Mouse (Mus musculus) lung, embryonic 14.5 days (tissue): Measurements from ENCODE around the gene Pou3f3. TPM values are rescaled to one million over a fixed set of nuclear protein-coding genes. Genes with fewer than 3 reads are reported as not detected.

Experiments used
- ATAC-seq: fragments of 200-750 bp; cut with Nextera tagmentation; 2 replicates; pipeline ENCODE4 v1.8.0; 2017; ENCODE audit warnings: mild to moderate bottlenecking, moderate TSS enrichment, moderate library complexity; ENCODE audit not compliant: insufficient read depth
- DNase-seq: peaks from one replicate; pipeline ENCODE4 v3.0.0-alpha.2; 2015
- H3K27ac ChIP-seq: fragments of 300-500 bp; sonication (generic); 2 replicates; pipeline ENCODE4 v1.5.1; 2014; ENCODE audit warnings: low read depth, mild to moderate bottlenecking, moderate library complexity
- H3K27me3 ChIP-seq: fragments of 300-500 bp; sonication (generic); 2 replicates; pipeline ENCODE4 v1.6.1; 2014; ENCODE audit warnings: low read length, control low read depth; ENCODE audit not compliant: insufficient read depth
- H3K36me3 ChIP-seq: fragments of 300-500 bp; sonication (generic); 2 replicates; pipeline ENCODE4 v1.6.1; 2014; ENCODE audit warnings: control low read depth; ENCODE audit not compliant: insufficient read depth
- H3K4me1 ChIP-seq: fragments of 300-500 bp; sonication (generic); 2 replicates; pipeline ENCODE4 v1.6.1; 2014; ENCODE audit warnings: antibody characterized with exemption, control low read depth; ENCODE audit not compliant: insufficient read depth
- H3K4me2 ChIP-seq: fragments of 300-500 bp; sonication (generic); 2 replicates; pipeline ENCODE4 v1.6.1; 2014; ENCODE audit warnings: mild to moderate bottlenecking
- H3K4me3 ChIP-seq: fragments of 300-500 bp; sonication (generic); 2 replicates; pipeline ENCODE4 v1.5.1; 2014; ENCODE audit warnings: low read depth, low read length
- H3K9ac ChIP-seq: fragments of 300-500 bp; sonication (generic); 2 replicates; pipeline ENCODE4 v1.6.1; 2014
- H3K9me3 ChIP-seq: fragments of 300-500 bp; sonication (generic); 2 replicates; pipeline ENCODE4 v1.6.1; 2016; ENCODE audit warnings: low read depth, low read length, control low read depth
- CTCF ChIP-seq: IDR thresholded peaks from 2 replicates; pipeline ENCODE4 v1.5.1; 2016; ENCODE audit warnings: antibody characterized with exemption, low read depth
- WGBS: fragments of 180-500 bp; shearing (Covaris S2); extraction: QIAGEN DNeasy Blood & Tissue Kit; methylation state at CpG from one replicate; pipeline ENCODE4 v1.1.7; 2014; 5-methylcytosine and 5-hydroxymethylcytosine counted together
- polyA plus RNA-seq: library from polyadenylated mRNA; unstranded; fragments of >200 nt; fragmentation: Nextera tagmentation; extraction: Ambion mirVana; gene quantifications from 2 replicates; pipeline ENCODE4 v1.2.1, GENCODE M21; 2014

Gene Pou3f3
- polyA plus RNA-seq, 1 experiment from 2014 or later = 0.49 TPM

GRCm38 (mm10) chr1:42684345-42684744, 11.2 kb upstream of the Pou3f3 start:
- H3K4me3 ChIP-seq = peak overlapping the region; percentile 29
- peaks cover 80% of the 10 kb centered on the region for H3K27me3 ChIP-seq
- WGBS = under 1% methylated on average over 27 of the region's 27 CpGs
- DNase-seq (no peak), ATAC-seq (peak; percentile 60; the same call in 1 of the 2 replicates)
- no peaks in the 10 kb centered on the region for H3K36me3 ChIP-seq
- no peaks in the 10 kb centered on the region; the same call in 1 of the 2 replicates for H3K4me1 ChIP-seq
- 0 out of 2 replicates have a peak overlapping the region, but pooled peaks have one; percentile 2 for H3K9ac ChIP-seq
- no peak for TF ChIP-seq CTCF
- no peaks in the 10 kb centered on the region for H3K9me3 ChIP-seq
- peak overlapping the region; percentile 59 for H3K4me2 ChIP-seq
- H3K27ac ChIP-seq = no peak overlapping the region

- H3K4me2 ChIP-seq = peak overlapping the region; percentile 59
- DNase-seq = no peak
- H3K36me3 ChIP-seq = no peaks in the 10 kb centered on the region
- peak overlapping the region; percentile 29 for H3K4me3 ChIP-seq
- H3K4me1 ChIP-seq = no peaks in the 10 kb centered on the region; the same call in 1 of the 2 replicates
- H3K27ac ChIP-seq = no peak overlapping the region
- peak; percentile 39; the same call in 1 of the 2 replicates for TF ChIP-seq CTCF
- no peaks in the 10 kb centered on the region for H3K9me3 ChIP-seq
- 0 out of 2 replicates have a peak overlapping the region, but pooled peaks have one; percentile 2 for H3K9ac ChIP-seq
- peak; percentile 29; the same call in 1 of the 2 replicates for ATAC-seq
- H3K27me3 ChIP-seq = peaks cover 85% of the 10 kb centered on the region
- 1% methylated on average over 19 of the region's 21 CpGs for WGBS
These were observed 10.8 kb upstream of the Pou3f3 start for GRCm38 (mm10) chr1:42684783-42685182.

GRCm38 (mm10) chr1:42685321-42685960, 10.1 kb upstream of the Pou3f3 start:
- no peak for TF ChIP-seq CTCF
- H3K4me2 ChIP-seq = no peak overlapping the region
- WGBS = 7% methylated on average over 11 of the region's 11 CpGs
- no peaks in the 10 kb centered on the region for H3K9me3 ChIP-seq
- no peaks in the 10 kb centered on the region for H3K36me3 ChIP-seq
- no peak for DNase-seq
- no peaks in the 10 kb centered on the region; the same call in 1 of the 2 replicates for H3K4me1 ChIP-seq
- H3K27ac ChIP-seq = no peak overlapping the region
- H3K27me3 ChIP-seq = peaks cover 86% of the 10 kb centered on the region
- H3K9ac ChIP-seq = no peak overlapping the region
- no peak overlapping the region for H3K4me3 ChIP-seq
- no peak for ATAC-seq

GRCm38 (mm10) chr1:42686194-42687131, 9.1 kb upstream of the Pou3f3 start:
- ATAC-seq (peak; percentile 24; the same call in 1 of the 2 replicates), DNase-seq (peak; percentile 48)
- 0 out of 2 replicates have a peak, but pooled peaks have one; percentile 3 for TF ChIP-seq CTCF
- Histone ChIP-seq H3K4me2 (peak overlapping the region; percentile 66), H3K9me3 (no peaks in the 10 kb centered on the region), H3K4me3 (peak overlapping the region; percentile 37), H3K27ac (no peak overlapping the region), H3K27me3 (peaks cover 91% of the 10 kb centered on the region), H3K4me1 (no peaks in the 10 kb centered on the region; the same call in 1 of the 2 replicates), H3K36me3 (no peaks in the 10 kb centered on the region), H3K9ac (peak overlapping the region; percentile 43; the same call in 1 of the 2 replicates)
- under 1% methylated on average over 53 of the region's 53 CpGs for WGBS

- Histone ChIP-seq H3K9ac (no peak overlapping the region), H3K4me2 (0 out of 2 replicates have a peak overlapping the region, but pooled peaks have one; percentile 66), H3K9me3 (no peaks in the 10 kb centered on the region), H3K4me3 (peak overlapping the region; percentile 37; the same call in 1 of the 2 replicates), H3K4me1 (no peaks in the 10 kb centered on the region; the same call in 1 of the 2 replicates), H3K36me3 (no peaks in the 10 kb centered on the region), H3K27ac (no peak overlapping the region), H3K27me3 (peaks cover 93% of the 10 kb centered on the region)
- ATAC-seq = no peak
- DNase-seq = no peak
- WGBS = 6% methylated on average over 12 of the region's 12 CpGs
- no peak for TF ChIP-seq CTCF
These were observed 8.3 kb upstream of the Pou3f3 start for GRCm38 (mm10) chr1:42687271-42687670.

GRCm38 (mm10) chr1:42687756-42688540, 7.6 kb upstream of the Pou3f3 start:
- H3K9me3 ChIP-seq = no peaks in the 10 kb centered on the region
- no peak for TF ChIP-seq CTCF
- H3K4me3 ChIP-seq = no peak overlapping the region
- H3K27ac ChIP-seq = no peak overlapping the region
- WGBS = 7% methylated on average over 7 of the region's 7 CpGs
- H3K27me3 ChIP-seq = peaks cover 96% of the 10 kb centered on the region
- no peaks in the 10 kb centered on the region for H3K36me3 ChIP-seq
- no peaks in the 10 kb centered on the region; the same call in 1 of the 2 replicates for H3K4me1 ChIP-seq
- no peak for DNase-seq
- no peak overlapping the region for H3K9ac ChIP-seq
- H3K4me2 ChIP-seq = no peak overlapping the region
- ATAC-seq = no peak
